Mouse (Mus musculus): ENCODE measurements around the gene Spag6.

DNA sequence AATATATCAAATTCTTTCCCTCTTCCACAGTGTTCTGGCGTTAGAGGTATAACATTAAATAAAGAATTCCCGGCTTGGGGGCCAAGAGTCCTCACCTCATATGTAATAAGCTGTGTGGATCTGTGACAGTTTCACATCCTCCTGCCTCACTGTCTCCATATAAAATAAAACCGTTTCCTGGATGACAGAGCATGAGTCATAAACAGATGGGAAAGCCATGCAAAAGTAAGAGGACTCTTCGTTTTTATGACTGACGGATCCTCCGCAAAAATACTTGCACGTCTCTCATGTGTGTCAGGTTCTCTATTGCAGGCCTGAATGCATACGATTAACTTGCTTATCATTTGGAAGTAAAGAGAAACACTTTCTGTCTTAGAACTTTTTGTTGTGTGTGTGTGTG lies 78.6 kb downstream of the Spag6 start:
- no peak for TF ChIP-seq CTCF (IDR thresholded peaks at IDR 0.05; ENCODE audit: extremely low read depth, insufficient read length, insufficient replicate concordance, low read depth, low read length)
- TF ChIP-seq POLR2A (IDR thresholded peaks at IDR 0.05; ENCODE audit: low read depth, low read length) = no peak

Measured in small intestine, adult 2 months (tissue).